Mouse (Mus musculus): ENCODE measurements around the gene Gm609.

Gene Gm609

DNA sequence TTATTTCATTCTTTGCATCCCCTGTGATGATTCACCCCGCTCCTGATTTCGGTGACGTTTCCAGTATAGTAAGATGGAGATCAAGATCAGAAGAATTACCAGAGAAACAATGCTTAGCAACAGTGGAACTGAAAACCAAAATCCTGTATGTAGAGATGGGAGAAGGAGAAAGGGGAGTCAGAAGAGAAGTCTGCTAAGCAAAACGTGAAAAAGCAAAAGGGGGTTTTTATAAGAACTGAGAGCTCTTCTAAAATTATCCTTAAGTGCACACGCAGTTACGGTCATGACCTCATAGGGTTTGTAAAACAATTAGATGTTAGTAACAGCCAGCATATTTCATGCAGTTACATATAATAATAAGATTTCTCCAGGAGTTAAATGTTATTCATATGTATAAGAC, 100.5 kb downstream of the Gm609 start:
- no peak for DNase-seq (ENCODE audit: low read depth, low spot score)

DNA sequence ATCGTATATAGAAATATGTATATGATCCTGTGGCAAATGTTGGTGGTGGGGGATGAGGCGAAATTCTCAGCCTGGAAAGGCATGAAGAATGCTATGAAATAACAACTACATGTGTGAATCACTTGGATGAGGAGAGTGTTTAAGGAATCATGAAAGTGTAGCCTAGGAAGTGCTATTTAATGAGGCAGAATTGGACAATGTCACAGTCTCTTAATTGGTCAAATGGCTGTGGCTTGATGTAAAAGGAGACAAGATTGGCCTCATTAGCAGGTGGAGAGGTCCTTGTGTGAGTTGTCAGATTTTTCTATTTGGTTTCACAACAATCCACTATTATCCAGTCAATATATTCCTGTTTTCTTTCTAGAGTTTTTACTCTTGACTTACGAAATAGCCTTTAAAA, 101.1 kb downstream of the Gm609 start:
- DNase-seq (ENCODE audit: low read depth, low spot score) = no peak

GRCm38 (mm10) chr16:45390286-45390956, 102.3 kb downstream of the Gm609 start:
- DNase-seq (ENCODE audit: low read depth, low spot score) = no peak

GRCm38 (mm10) chr16:45389833-45390232, 102.9 kb downstream of the Gm609 start:
- no peak for DNase-seq (ENCODE audit: low read depth, low spot score)

- DNase-seq (ENCODE audit: low read depth, low spot score) = no peak
Measured at GRCm38 (mm10) chr16:45389041-45389440, 103.7 kb downstream of the Gm609 start.

DNA sequence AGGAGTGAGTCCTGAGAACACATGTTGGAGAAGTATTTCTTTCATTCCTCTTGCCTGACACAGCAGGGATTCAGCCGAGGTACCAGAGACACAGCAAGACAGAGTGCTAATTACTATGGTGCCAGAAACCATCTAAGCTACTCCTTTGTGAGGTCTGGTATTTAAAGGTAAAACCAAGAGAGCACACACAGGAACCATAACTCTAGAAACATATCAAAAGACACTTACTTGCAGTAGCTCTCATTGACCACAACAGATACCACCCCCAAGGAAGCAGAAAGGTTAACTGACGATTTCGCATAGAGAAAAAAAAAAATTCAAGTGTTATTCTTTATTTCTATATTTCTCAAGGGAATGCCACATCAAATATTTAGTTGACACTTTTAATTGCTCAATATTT, 111.0 kb downstream of the Gm609 start:
- no peak for DNase-seq (ENCODE audit: low read depth, low spot score)

- DNase-seq (ENCODE audit: low read depth, low spot score) = no peak
Measured at GRCm38 (mm10) chr16:45378959-45379358, 113.8 kb downstream of the Gm609 start.

DNA sequence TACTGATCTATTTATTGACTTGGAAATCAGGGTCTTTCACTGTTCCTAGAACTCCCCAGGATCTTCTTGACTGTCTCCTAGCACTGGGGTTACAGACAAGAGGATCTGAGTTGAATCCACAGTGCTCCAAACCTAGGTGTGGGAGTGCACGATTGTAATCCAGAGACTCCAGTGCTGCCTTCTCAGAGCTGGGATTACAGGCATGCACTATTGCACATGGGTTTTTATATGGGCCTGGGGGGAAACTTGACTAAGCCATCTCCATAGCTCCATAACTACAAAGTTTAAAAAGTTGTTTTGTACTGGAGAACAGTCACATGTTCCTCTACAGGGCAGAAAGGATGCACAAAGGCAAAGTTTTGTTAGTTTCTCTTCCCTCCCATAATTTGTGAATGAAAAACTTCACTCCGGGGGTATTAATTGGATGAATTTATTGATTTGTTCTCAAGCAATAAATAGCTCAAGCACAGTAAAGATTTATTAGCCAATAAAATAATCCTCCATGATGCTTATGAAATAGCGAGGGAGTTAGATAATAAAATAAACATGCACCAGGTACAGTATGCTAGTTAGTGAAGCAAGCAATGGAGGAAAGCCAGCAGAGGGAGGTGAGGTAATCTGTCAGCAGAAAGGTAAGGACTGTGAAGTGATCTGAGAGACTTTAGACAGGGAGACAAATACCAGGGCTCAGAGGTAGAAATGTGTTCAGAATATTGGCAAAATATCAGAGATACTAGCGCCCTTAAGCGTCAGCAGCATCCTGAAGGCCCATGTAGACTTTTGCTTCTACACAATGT, 114.4 kb downstream of the Gm609 start:
- no peak for DNase-seq (ENCODE audit: low read depth, low spot score)

DNA sequence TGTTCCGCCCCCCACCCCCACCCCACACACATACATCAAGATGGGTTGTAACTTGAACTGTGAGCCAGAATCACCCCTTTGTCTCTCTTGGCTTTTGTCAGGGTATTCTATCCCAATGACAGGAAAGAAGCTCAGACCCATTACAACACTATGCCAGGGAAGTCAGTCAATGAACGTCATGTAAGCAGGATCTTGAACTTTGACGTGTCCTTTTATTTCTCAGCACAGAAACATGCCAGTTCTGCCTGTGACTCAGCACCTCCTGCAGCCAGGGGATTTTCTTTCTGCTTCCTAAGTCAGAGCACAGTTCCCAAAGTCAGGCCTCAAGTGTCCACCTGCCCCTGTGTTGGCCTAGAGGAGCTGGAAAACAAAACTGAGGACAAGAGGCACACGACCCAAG, 115.4 kb downstream of the Gm609 start:
- no peak for DNase-seq (ENCODE audit: low read depth, low spot score)

- no peak for DNase-seq (ENCODE audit: low read depth, low spot score)
Measured at GRCm38 (mm10) chr16:45376812-45377211, 116.0 kb downstream of the Gm609 start.

GRCm38 (mm10) chr16:45376294-45376693, 116.5 kb downstream of the Gm609 start:
- no peak for DNase-seq (ENCODE audit: low read depth, low spot score)

- DNase-seq (ENCODE audit: low read depth, low spot score) = no peak
Measured at GRCm38 (mm10) chr16:45375506-45376225, 117.1 kb downstream of the Gm609 start.

DNA sequence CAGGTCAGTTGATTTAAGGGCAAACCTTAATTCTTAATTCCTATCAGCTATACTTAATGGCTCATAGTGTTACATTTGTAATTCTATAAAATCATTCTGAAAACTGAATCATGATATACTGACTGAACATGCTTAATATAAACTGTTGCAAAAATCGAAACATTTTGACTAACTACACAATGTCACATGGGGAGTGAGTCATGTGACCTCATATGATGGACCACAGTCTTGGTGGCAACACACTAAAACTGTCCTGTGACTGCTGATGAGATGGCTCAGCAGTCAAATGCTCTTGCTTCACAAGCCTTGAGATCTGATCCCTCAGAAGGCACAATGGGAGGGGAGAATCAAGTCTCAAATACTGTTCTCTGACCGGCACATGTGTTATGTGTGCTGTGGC, 118.7 kb downstream of the Gm609 start:
- DNase-seq (ENCODE audit: low read depth, low spot score) = no peak

DNA sequence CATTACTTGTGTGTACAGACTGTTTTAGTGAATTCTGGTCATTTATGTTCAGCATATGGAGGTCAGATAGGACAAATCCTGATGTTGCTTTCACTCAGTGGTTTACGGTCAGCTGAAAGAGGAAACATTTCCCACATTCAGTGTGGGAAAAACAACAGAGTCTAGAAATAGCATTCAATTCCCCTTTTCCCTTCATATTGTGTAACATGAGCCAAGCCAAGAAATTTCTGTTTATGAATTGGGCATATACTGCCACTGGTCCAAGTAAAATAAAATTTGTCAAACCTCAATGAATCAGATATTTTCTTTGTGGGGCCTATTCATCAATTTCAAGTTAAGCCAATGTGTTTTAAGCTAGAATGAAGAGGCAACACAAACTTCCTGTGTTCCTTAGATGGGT, 121.7 kb downstream of the Gm609 start:
- no peak for DNase-seq (ENCODE audit: low read depth, low spot score)

DNA sequence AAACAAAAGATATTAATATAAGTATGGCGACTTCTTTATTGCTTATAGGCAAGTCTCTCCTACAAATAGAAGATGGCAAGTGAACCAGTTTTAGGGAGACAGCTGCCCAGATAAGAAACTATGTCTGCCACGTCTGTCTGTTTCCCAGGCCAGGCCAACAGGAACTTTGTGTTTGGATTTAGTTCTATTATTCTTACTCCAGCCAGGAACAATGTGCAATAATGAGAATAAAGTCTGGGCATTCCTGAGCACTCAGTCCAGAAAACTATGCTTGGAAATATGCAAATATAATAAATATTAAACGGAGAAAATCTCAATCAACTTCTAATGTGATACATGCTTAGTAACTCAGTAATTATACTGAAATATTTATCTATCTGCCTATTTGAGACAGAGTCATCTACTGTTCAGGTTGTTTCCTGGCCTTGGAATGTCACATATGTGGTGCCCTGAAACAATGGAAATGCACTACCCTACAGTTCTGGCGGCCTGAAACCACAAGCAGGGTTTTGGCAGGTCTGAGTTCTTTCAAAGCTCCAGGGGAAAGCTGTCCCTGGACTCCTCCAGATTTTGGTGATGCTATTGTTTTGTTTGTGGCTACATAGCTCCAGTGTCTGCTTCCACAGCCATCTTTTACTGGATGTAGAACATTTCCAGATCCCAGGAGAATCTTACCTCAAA, 123.3 kb downstream of the Gm609 start:
- no peak for DNase-seq (ENCODE audit: low read depth, low spot score)

- no peak for DNase-seq (ENCODE audit: low read depth, low spot score)
Measured at GRCm38 (mm10) chr16:45366111-45366510, 126.7 kb downstream of the Gm609 start.

GRCm38 (mm10) chr16:45365353-45365752, 127.4 kb downstream of the Gm609 start:
- DNase-seq (ENCODE audit: low read depth, low spot score) = no peak

- DNase-seq (ENCODE audit: low read depth, low spot score) = no peak
Measured at GRCm38 (mm10) chr16:45364627-45365026, 128.1 kb downstream of the Gm609 start.

- DNase-seq (ENCODE audit: low read depth, low spot score) = no peak
Measured at GRCm38 (mm10) chr16:45363480-45364045, 129.2 kb downstream of the Gm609 start.

Measured in embryo, embryonic 11.5 days (tissue).